Mouse (Mus musculus): ENCODE measurements around the gene Ncapd3.

The Ncapd3 gene

DNA sequence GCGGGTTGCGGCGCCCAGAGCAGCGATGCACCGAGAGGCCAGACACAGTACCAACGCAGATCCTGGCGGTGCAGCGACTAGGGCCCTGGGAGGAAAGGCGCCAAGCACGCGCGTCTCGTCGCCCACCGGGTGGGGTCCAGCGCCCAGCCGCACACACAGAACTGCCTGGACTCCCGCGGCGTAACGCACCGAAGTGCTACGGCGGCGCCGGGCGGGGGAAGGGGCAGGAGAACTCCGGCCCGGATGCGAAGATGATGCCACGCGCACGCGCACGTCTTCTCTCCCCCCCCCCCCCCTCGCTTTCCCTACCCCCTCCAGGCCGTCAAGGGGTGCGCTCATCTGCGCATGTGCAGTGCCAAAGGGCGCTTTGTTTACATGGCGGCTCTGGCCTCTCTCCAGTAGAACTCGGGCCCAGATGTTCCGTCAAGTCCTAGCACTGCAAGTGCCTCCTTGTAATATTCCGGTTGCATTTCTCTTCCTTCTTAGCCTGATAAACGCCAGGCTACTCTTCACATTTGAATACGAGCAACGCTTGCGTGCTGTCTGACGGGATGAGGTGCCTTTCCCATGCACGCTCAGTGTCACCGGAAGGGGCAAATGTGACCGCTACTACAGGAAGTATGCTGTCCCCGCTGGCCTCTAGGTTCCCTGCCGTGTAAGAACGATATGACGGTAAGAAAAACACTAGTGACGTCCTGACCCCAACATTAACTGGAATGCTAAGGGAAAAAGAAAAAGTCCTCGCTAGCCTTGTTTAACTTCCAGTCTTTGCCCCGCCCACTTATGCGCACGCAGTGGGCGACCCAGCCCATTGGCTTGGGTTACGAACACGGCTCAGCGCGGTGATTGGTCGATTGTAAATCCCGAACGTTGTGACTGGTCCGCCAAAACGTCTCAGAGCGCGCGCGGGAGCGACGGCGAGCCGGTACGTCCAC lies at the start of gene Ncapd3, which contains the start of gene Vps26b:
Gene Ncapd3 (plus strand): TSS at position 348 of the 935 bp plus-strand sequence.
Gene Vps26b (minus strand): TSS at position 238 of the 935 bp plus-strand sequence.
- DNase-seq (ENCODE audit: low spot score), result peak; percentile 98

DNA sequence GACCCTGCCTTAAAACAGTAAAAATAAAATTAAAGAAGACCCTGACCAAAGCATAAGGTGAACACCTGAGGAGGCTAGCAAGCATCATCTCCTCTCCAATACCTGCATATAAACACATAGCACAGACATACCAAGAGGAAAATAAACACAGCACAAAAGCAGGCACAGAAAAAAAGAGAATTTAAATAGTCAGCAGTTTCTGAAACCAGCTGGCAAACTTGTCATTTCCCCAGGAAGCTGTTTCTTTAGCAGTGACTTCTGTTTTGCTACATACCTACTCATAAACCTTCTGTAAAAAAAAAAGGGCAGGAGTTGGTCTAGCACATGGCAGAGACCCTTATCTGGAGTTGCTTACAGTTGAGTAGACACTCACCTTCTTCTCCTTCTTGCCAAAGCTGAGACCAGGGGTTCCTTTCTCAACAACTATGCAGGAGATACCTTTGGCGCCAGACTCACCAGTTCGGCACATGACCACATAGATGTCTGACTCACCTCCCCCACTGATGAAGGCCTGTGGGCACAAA lies 44.8 kb upstream of the Ncapd3 start:
- DNase-seq (ENCODE audit: low spot score), result no peak

DNA sequence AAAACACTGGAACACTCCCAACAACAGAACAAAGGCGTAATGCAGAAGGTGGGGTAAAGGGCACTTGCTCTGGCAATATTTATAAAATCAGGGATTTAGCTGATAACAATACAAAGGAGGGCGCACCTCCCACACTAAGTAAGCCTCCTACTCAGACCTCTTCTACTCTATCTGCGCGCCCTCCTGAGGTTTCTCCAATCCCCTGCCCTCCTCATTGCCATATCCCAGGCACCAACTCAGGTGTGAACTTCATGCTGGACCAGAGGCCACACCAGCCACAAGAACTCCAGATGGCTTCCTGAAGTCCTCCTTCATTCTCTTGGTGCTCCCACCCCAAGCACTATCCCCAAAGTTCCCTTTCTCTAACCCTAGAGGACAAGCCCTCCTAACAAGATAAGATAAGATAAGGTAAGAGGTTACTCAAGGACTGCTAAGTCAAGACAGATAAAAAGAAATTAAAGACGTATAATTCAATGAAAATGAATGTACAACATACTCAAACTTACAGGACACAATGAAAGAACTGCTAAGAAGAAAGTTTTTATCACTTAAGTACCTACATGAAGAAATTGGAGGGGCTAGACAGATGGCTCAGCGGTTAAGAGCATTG lies 44.2 kb upstream of the Ncapd3 start:
- DNase-seq (ENCODE audit: low spot score), result no peak

- no peak for DNase-seq (ENCODE audit: low spot score)
Measured at GRCm38 (mm10) chr9:26990181-26990580, 39.8 kb upstream of the Ncapd3 start.

DNA sequence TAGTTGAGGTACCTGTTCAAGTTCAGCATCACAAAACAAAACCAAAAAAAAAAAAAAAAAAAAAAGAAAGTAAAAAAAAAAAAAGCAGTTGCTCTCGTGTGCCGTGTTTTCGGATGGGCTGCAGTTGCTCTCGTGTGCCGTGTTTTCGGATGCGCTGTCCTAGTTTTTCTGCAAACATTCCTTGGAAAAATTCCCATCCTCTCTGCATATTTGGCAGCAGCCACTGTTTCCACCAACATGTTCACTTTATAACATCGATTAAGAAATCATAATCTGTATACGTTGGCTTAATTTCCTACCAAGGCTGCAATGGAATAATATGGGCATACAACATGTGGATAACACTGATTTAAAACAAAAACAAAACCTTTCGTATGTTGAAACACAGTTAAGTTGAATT lies 36.9 kb upstream of the Ncapd3 start:
- DNase-seq (ENCODE audit: low spot score), result no peak

- no peak for DNase-seq (ENCODE audit: low spot score)
Measured at GRCm38 (mm10) chr9:26993900-26994299, 36.1 kb upstream of the Ncapd3 start.

DNA sequence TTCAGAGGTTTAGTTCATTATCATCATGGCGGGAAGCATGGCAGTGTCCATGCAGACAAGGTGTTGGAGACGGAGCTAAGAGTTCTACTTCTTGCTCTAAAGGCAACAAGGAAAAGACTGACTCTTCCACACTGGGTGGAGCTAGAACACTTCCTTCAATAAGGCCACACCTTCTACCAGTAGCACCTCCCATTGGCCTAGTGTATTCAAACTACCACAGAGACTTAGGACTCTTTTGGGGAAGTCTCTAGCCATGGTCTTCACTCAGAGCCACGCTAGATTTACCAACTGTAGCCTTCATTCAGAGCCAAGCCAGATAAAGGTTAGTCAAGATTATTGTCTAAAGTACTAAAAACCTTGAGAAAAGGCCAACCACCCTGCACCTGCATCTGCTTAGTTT lies 32.9 kb upstream of the Ncapd3 start:
- DNase-seq (ENCODE audit: low spot score), result no peak

GRCm38 (mm10) chr9:26997501-26997900 lies 32.5 kb upstream of the Ncapd3 start:
- no peak for DNase-seq (ENCODE audit: low spot score)

DNA sequence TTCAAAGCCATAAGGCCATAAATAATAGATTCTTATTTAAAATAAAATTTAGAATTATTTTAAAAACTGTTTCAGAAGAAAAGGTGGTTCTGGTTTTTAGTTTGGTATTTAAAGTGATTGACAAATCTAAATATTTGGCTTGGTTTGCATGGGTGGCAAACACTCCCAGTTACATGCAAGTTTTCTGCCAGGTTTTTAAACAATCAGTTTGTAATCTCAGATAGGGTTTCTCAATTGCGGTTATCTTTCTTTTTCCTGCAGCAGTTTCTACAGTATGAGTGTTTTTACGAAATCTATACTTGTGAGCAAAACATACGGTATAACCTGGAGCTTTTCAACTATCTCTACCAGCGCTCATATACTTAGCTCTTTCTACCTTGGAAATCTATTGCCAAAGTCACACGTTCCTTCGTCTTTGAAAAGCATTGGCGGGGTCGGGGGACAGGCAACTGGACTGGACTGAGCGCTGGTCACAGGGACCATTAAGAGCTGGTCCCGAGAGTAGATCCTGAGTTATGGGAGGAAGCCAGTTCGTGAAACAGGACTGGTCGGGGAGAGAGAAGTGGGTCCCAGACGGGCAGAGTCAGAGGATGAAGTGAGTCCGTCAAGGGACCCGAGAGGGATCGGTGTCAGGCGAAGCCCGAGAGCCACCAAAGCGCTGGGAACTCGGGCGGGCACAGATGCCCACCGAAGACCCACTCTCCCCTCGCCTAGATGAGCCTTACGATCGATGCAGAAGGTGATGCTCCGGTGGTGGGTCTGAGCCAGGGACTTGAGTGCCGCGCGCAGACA lies 31.1 kb upstream of the Ncapd3 start:
- no peak for DNase-seq (ENCODE audit: low spot score)

- DNase-seq (ENCODE audit: low spot score), result peak; percentile 93
Measured at GRCm38 (mm10) chr9:26999461-27000395, 30.2 kb upstream of the Ncapd3 start, which contains the start of the genes Acad8 and Thyn1. Gene Acad8, minus strand, starts transcription at chr9:26999566. Gene Thyn1, plus strand, starts transcription at chr9:26999710.

GRCm38 (mm10) chr9:27005231-27005630 lies 24.7 kb upstream of the Ncapd3 start:
- DNase-seq (ENCODE audit: low spot score), result no peak

GRCm38 (mm10) chr9:27005933-27006332 lies 24.0 kb upstream of the Ncapd3 start:
- DNase-seq (ENCODE audit: low spot score), result no peak

- DNase-seq (ENCODE audit: low spot score), result no peak
Measured at GRCm38 (mm10) chr9:27006866-27007265, 23.1 kb upstream of the Ncapd3 start.

GRCm38 (mm10) chr9:27009231-27009630 lies 20.7 kb upstream of the Ncapd3 start:
- no peak for DNase-seq (ENCODE audit: low spot score)

GRCm38 (mm10) chr9:27011572-27011971 lies 18.4 kb upstream of the Ncapd3 start:
- no peak for DNase-seq (ENCODE audit: low spot score)

GRCm38 (mm10) chr9:27018961-27019360 lies 11.0 kb upstream of the Ncapd3 start:
- no peak for DNase-seq (ENCODE audit: low spot score)

- DNase-seq (ENCODE audit: low spot score), result no peak
Measured at GRCm38 (mm10) chr9:27023681-27024080, 6.3 kb upstream of the Ncapd3 start.

- no peak for DNase-seq (ENCODE audit: low spot score)
Measured at GRCm38 (mm10) chr9:27026708-27027107, 3.3 kb upstream of the Ncapd3 start.

DNA sequence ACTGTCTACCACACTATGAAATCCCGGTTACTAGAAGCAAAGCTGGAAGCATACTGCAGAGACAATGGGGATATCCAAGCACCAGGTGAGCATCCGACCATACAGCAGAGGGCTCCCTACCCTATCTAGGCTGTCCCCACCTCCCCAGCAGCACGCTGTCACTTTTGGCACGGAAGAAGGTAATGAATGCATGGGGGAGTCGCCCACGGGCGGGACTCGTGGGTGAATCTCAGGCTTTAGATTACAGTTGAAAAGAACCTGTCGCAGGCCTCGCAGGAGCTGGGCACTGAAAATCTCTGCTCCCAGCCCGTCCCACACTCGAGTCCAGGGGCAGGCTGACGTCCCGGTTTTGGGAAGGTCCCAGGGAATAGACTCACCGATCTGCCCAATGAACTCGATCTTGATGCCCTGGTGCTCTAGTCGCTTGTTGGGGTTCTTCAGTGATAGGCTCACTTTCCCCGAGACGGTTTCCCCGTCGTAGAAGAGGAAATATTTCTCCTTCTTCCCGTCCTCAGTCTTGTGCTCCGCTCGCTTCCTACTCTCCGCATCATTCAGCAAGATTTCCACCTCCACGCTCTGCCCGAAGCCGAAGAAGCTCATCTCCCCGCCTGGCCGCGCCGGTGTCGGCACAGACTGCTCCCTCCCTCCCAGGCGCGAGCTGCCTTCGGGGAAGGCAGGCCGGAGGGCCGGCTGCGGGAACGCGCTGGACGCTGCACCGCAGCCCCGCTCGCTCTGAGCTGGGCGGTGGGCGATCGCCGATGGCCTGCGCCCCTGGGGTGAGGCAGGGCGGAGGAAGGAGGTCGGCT lies 750 bp upstream of the Ncapd3 start:
- DNase-seq (ENCODE audit: low spot score), result peak; percentile 43

- no peak for DNase-seq (ENCODE audit: low spot score)
Measured at GRCm38 (mm10) chr9:27030763-27031100, 757 bp downstream of the Ncapd3 start.
